In the genomic region with DNA sequence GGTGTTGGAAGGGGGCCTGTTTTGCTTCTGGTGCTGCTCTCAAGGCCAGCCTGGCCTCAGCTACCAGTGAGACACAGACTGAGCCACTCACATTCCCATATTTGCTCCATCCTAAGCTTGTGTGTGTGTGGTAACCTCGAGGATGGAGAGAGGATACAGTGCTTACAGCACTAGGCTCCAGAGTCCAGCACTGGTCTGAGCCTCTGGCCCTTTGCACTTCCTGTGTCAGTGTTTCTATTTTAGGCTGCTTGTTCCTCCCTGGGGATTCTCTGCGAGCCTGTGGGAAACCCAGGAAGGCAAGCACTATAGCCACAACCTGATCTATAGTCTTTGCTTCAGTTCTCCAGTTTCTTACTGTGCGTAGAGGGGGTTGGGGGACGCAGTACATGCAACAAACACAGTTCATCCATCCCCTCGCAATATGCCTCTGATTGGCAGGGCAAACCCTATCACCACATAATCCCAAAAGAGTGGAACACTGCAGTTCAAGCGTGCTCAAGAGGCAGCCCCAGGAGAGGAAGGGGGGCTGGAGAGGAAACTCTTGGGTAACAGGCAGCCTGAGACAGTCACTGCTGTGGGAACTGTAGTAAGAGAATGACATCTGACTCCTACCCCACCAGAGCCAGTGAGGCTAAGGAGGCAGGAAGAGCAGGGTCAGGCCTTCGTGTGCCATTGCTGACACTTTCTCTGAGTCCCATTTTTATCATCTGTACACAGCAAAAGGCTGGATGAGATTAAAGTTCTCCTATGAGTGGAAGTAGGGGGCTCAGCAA, we compare ENCODE assay signal across 8 mouse cellular contexts. TPM values are rescaled to one million over a fixed set of nuclear protein-coding genes. Genes with fewer than 3 reads are reported as not detected.
DNase-seq lines count a peak whose midpoint lies in the region; ATAC-seq and TF ChIP-seq lines count a peak whose summit lies in the region.

No protein-coding gene starts in this region.

- no peaks in the 10 kb centered on the region for H3K79me2 ChIP-seq in myocyte (ENCODE audit: control insufficient read depth, insufficient read depth)

- no peaks in the 10 kb centered on the region for H3K27me3 ChIP-seq in hindbrain, embryonic 10.5 days (ENCODE audit: insufficient read depth, poor library complexity, severe bottlenecking)
- H3K27me3 ChIP-seq in hindbrain, embryonic 13.5 days = no peaks in the 10 kb centered on the region
- H3K27me3 ChIP-seq in myocyte (ENCODE audit: control insufficient read depth, insufficient read depth, insufficient read length) = no peaks in the 10 kb centered on the region
- H3K27me3 ChIP-seq in forebrain, embryonic 15.5 days = no peaks in the 10 kb centered on the region

- no peak overlapping the region for H3K4me2 ChIP-seq in hindbrain, embryonic 13.5 days
- peak overlapping the region; percentile 68 for H3K4me2 ChIP-seq in myocyte (ENCODE audit: low read depth)
- H3K4me2 ChIP-seq in forebrain, embryonic 15.5 days (replicated peaks) = no peak overlapping the region

- ATAC-seq in hindbrain, embryonic 13.5 days (ENCODE audit: low FRiP score) = no peak
- ATAC-seq in forebrain, embryonic 15.5 days (replicated peaks) = no peak

- H3ac ChIP-seq in myocyte (ENCODE audit: control insufficient read depth, insufficient read length) = no peak overlapping the region

- H3K4me3 ChIP-seq in hindbrain, embryonic 10.5 days = no peak overlapping the region
- H3K4me3 ChIP-seq in hindbrain, embryonic 13.5 days = no peak overlapping the region
- no peak overlapping the region for H3K4me3 ChIP-seq in myocyte
- H3K4me3 ChIP-seq in forebrain, embryonic 15.5 days = no peak overlapping the region

- H3K9ac ChIP-seq in hindbrain, embryonic 13.5 days = no peak overlapping the region
- H3K9ac ChIP-seq in forebrain, embryonic 15.5 days (replicated peaks) = no peak overlapping the region

- H3K9me3 ChIP-seq in hindbrain, embryonic 10.5 days = no peaks in the 10 kb centered on the region
- H3K9me3 ChIP-seq in hindbrain, embryonic 13.5 days = no peaks in the 10 kb centered on the region
- H3K9me3 ChIP-seq in forebrain, embryonic 15.5 days = no peaks in the 10 kb centered on the region

- no peaks in the 10 kb centered on the region for H3K36me3 ChIP-seq in hindbrain, embryonic 10.5 days
- no peaks in the 10 kb centered on the region for H3K36me3 ChIP-seq in hindbrain, embryonic 13.5 days
- H3K36me3 ChIP-seq in myocyte (ENCODE audit: control insufficient read depth, insufficient read depth) = no peaks in the 10 kb centered on the region
- H3K36me3 ChIP-seq in forebrain, embryonic 15.5 days = no peaks in the 10 kb centered on the region

- no peak for TF ChIP-seq POLR2A in myocyte (IDR thresholded peaks at IDR 0.05; ENCODE audit: insufficient read length, low read depth)

- peaks cover 18% of the 10 kb centered on the region for H3K4me1 ChIP-seq in hindbrain, embryonic 10.5 days (replicated peaks)
- H3K4me1 ChIP-seq in hindbrain, embryonic 13.5 days (replicated peaks) = 0 out of 2 replicates have a peak, but pooled peaks cover 6% of the 10 kb centered on the region
- no peaks in the 10 kb centered on the region for H3K4me1 ChIP-seq in forebrain, embryonic 15.5 days

- DNase-seq in hindbrain, embryonic 10.5 days (ENCODE audit: low spot score) = no peak
- peak; percentile 53 to 73 for DNase-seq in heart, adult 9 months (ENCODE audit: low spot score in 2 of 2)
- DNase-seq in kidney, postnatal 25 days = peak; percentile 19 to 50
- no peak for DNase-seq in cerebellum, adult 11-12 months
- no peak for DNase-seq in T-cell, adult 2 months (ENCODE audit: low spot score)

- peak overlapping the region; percentile 64 for H3K27ac ChIP-seq in hindbrain, embryonic 10.5 days
- H3K27ac ChIP-seq in hindbrain, embryonic 13.5 days = no peak overlapping the region
- H3K27ac ChIP-seq in forebrain, embryonic 15.5 days (replicated peaks) = no peak overlapping the region

- WGBS in hindbrain, embryonic 10.5 days = 59% methylated on average over 7 of the region's 7 CpGs
- WGBS in hindbrain, embryonic 13.5 days = 65% methylated on average over 7 of the region's 7 CpGs
- 77% methylated on average over 7 of the region's 7 CpGs for WGBS in forebrain, embryonic 15.5 days

TF ChIP-seq in myocyte, 11 proteins besides CTCF, POLR2A, EP300 and RAD21:
- no peak for TF ChIP-seq REST (IDR thresholded peaks at IDR 0.05; ENCODE audit: insufficient read depth, insufficient read length)
- TF ChIP-seq MYOD1 (IDR thresholded peaks at IDR 0.05; ENCODE audit: control insufficient read depth in 1 of 3, insufficient read length in 2 of 3, low read depth in 2 of 3) = no peak
- no peak for TF ChIP-seq TCF12 (IDR thresholded peaks at IDR 0.05; ENCODE audit: insufficient read depth, poor library complexity, severe bottlenecking)
- no peak for TF ChIP-seq CEBPB (IDR thresholded peaks at IDR 0.05; ENCODE audit: insufficient read depth, poor library complexity, severe bottlenecking)
TF ChIP-seq in myocyte: peak in this region for 0.

RNA-seq across cellular contexts. Expression of a gene that starts 3.2 kb away (rescaled TPM):
- 145 and 149 TPM in 2 replicates for polyA plus RNA-seq in hindbrain, embryonic 10.5 days (2016; fragmentation: Nextera tagmentation; extraction: Ambion mirVana)
- polyA plus RNA-seq in hindbrain, embryonic 13.5 days (2015; fragmentation: Nextera tagmentation; extraction: Ambion mirVana) = 130 and 133 TPM in 2 replicates
- polyA plus RNA-seq in myocyte (2012; fragmentation: generic; extraction: Trizol) = 26.8 TPM
- 142 and 149 TPM in 2 replicates for polyA plus RNA-seq in forebrain, embryonic 15.5 days (2015; fragmentation: Nextera tagmentation; extraction: Ambion mirVana)

RNA-seq across cellular contexts. Expression of a gene that starts 10.7 kb away (rescaled TPM):
- 63.2 and 76.8 TPM in 2 replicates for polyA plus RNA-seq in hindbrain, embryonic 10.5 days (2016; fragmentation: Nextera tagmentation; extraction: Ambion mirVana)
- 40.7 and 42.3 TPM in 2 replicates for polyA plus RNA-seq in hindbrain, embryonic 13.5 days (2015; fragmentation: Nextera tagmentation; extraction: Ambion mirVana)
- polyA plus RNA-seq in myocyte (2012; fragmentation: generic; extraction: Trizol) = 34.8 TPM
- 50.5 and 55.4 TPM in 2 replicates for polyA plus RNA-seq in forebrain, embryonic 15.5 days (2015; fragmentation: Nextera tagmentation; extraction: Ambion mirVana)

Comparison
In these comparisons a context has a peak if more than half of its experiments do, and no peak if none do; other contexts are left out.
1. DNase-seq: peak in heart, adult 9 months (2 of 2) and kidney, postnatal 25 days (2 of 2); none in hindbrain, embryonic 10.5 days (single experiment), cerebellum, adult 11-12 months (single experiment) and T-cell, adult 2 months (single experiment).